Mouse (Mus musculus): ENCODE data around the gene Tmem273. TPM values are rescaled to one million over a fixed set of nuclear protein-coding genes. Genes with fewer than 3 reads are reported as not detected.

The Tmem273 gene
- 15.3 and 31.4 TPM in 2 replicates for total RNA-seq (2017)

GRCm38 (mm10) chr14:32785556-32786130 is at the start of gene Tmem273:
Tmem273 (plus strand) TSS chr14:32785963.
- ATAC-seq (replicated peaks in 1 of 2; ENCODE audit: insufficient read depth in 1 of 2, low FRiP score in 2 of 2, low TSS enrichment in 1 of 2, low read depth in 1 of 2, poor library complexity in 2 of 2, severe bottlenecking in 2 of 2): peak; percentile 82 to 90

- ATAC-seq (replicated peaks in 1 of 2; ENCODE audit: insufficient read depth in 1 of 2, low FRiP score in 2 of 2, low TSS enrichment in 1 of 2, low read depth in 1 of 2, poor library complexity in 2 of 2, severe bottlenecking in 2 of 2): no peak
These were observed 49.2 kb upstream of the Tmem273 start for GRCm38 (mm10) chr14:32736561-32736960.

DNA sequence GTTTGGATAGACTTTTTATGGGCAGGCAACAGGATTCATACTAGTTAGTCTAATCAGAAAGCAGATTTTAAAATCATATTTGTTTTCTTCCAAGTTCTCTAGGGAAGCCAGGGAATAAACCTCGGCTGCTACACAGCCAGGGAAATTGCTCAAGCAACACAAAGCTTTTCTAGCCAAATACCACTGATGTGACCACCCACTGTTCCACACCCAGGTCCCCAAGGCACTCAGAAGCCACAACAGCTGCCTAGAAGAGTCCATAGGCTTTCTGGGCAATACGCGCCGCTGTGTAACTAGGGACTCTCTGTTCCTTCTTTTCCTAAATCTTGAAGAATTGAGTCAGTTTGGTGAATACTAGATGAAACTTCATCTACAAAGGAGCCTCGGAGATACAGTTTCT is 47.2 kb upstream of the Tmem273 start:
- no peak for ATAC-seq (replicated peaks in 1 of 2; ENCODE audit: insufficient read depth in 1 of 2, low FRiP score in 2 of 2, low TSS enrichment in 1 of 2, low read depth in 1 of 2, poor library complexity in 2 of 2, severe bottlenecking in 2 of 2)

DNA sequence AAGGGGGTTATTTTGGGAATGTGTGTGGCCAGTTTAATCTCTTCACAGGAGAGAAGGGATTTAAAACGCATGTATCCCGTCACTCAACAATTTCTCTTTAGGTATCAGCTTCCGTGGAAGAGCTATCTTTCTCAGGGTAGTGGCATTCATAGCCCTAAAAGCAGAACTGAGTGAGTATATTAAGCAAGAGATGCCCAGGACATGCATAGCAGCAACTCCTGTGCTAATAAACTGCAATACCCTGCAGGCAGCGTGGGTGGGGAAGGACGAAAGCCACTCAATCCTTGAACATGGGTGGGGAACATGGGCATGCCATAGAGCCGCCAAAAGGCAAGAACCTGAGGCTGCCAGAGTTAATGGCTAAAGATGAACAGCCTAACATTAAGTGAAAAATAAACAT is 37.2 kb upstream of the Tmem273 start:
- ATAC-seq (replicated peaks in 1 of 2; ENCODE audit: insufficient read depth in 1 of 2, low FRiP score in 2 of 2, low TSS enrichment in 1 of 2, low read depth in 1 of 2, poor library complexity in 2 of 2, severe bottlenecking in 2 of 2): peak in 1 of 2 experiments; percentile 32; a peak in 1 of 4 replicates

- ATAC-seq (replicated peaks in 1 of 2; ENCODE audit: insufficient read depth in 1 of 2, low FRiP score in 2 of 2, low TSS enrichment in 1 of 2, low read depth in 1 of 2, poor library complexity in 2 of 2, severe bottlenecking in 2 of 2): no peak
These were observed 35.0 kb upstream of the Tmem273 start for GRCm38 (mm10) chr14:32750727-32751126.

GRCm38 (mm10) chr14:32754286-32754685 is 31.5 kb upstream of the Tmem273 start:
- ATAC-seq (replicated peaks in 1 of 2; ENCODE audit: insufficient read depth in 1 of 2, low FRiP score in 2 of 2, low TSS enrichment in 1 of 2, low read depth in 1 of 2, poor library complexity in 2 of 2, severe bottlenecking in 2 of 2): no peak

DNA sequence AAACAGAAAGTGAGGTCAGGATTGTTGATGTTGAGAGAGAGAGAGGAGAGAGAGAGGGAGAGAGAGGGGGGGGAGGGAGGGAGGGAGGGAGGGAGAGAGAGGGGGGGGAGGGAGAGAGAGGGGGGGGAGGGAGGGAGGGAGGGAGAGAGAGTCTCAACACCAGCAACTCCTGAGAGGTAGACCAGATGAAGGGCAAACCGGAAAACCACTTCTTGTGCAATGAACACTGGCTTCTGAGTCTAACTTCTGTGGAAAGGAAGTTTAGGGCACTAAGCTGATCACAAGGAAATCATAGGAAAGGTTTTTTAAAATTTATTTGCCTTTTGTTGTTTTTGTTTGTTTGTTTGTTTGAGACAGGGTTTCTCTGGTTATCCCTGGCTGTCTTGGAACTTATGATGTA is 23.6 kb upstream of the Tmem273 start:
- no peak for ATAC-seq (replicated peaks in 1 of 2; ENCODE audit: insufficient read depth in 1 of 2, low FRiP score in 2 of 2, low TSS enrichment in 1 of 2, low read depth in 1 of 2, poor library complexity in 2 of 2, severe bottlenecking in 2 of 2)

DNA sequence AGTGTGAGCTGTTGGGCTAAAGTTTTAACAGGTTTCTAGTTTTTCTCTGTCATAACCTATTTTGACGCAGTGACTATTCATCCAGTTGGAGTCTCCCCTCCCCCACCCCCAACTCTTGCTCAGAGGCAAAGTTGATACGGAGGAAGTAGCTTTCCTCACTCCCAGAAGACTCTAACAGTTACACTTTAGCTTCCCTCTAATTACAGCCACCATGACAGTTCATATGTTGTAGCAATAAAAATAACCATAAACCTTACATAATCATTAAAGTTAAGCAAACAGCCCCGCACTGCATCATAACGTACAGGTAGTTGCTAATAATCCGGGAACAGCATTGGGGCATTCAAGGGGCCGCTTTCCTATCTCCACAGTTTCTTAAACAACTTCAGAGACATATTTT is 15.2 kb upstream of the Tmem273 start:
- ATAC-seq (replicated peaks in 1 of 2; ENCODE audit: insufficient read depth in 1 of 2, low FRiP score in 2 of 2, low TSS enrichment in 1 of 2, low read depth in 1 of 2, poor library complexity in 2 of 2, severe bottlenecking in 2 of 2): no peak; a peak in 1 of 4 replicates

DNA sequence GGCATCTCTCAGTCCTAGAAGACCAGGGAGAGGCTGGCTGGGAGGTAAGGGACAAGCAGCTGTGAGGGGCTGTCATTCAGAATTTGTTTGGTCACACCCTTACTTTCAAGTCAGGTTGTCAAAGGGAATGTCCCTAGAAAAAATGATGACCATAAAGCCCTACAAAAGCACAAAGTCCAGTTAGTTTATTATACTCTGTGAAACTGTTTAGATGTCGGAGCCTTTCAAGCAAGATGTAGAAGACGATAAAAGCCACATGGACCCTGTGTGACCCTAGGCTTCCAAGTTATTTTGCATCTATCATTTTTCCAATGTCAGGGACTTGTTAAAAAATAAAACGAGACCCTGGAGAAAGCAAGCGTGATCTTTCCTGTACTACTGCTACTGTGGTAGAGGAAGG is 13.7 kb upstream of the Tmem273 start:
- ATAC-seq (replicated peaks in 1 of 2; ENCODE audit: insufficient read depth in 1 of 2, low FRiP score in 2 of 2, low TSS enrichment in 1 of 2, low read depth in 1 of 2, poor library complexity in 2 of 2, severe bottlenecking in 2 of 2): no peak

- 0 out of 4 replicates have a peak, but pooled peaks of 1 of the 2 experiments have one; percentile 42 for ATAC-seq (replicated peaks in 1 of 2; ENCODE audit: insufficient read depth in 1 of 2, low FRiP score in 2 of 2, low TSS enrichment in 1 of 2, low read depth in 1 of 2, poor library complexity in 2 of 2, severe bottlenecking in 2 of 2)
These were observed 13.0 kb upstream of the Tmem273 start for GRCm38 (mm10) chr14:32772791-32773190.

- no peak for ATAC-seq (replicated peaks in 1 of 2; ENCODE audit: insufficient read depth in 1 of 2, low FRiP score in 2 of 2, low TSS enrichment in 1 of 2, low read depth in 1 of 2, poor library complexity in 2 of 2, severe bottlenecking in 2 of 2)
These were observed 12.3 kb upstream of the Tmem273 start for GRCm38 (mm10) chr14:32773456-32773855.

DNA sequence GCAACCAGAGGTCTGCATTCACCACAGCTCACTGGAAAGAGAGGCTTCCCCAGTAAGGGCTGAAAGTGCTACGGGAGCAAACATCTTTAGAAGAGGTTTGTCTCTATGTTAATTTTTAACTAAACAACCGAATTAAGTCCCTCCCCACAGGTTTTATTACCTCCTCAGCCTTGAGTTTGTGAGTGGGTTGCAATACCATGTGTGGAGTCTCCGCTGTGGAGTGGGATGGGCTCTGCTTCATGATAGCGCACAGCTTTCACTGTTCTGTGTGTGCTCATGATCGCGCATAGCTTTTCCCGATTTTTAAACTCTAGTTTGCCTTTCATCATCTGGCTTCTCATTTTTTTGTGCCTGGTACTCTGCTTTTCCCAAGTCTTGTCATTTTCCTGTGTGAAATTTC is 9.7 kb upstream of the Tmem273 start:
- no peak for ATAC-seq (replicated peaks in 1 of 2; ENCODE audit: insufficient read depth in 1 of 2, low FRiP score in 2 of 2, low TSS enrichment in 1 of 2, low read depth in 1 of 2, poor library complexity in 2 of 2, severe bottlenecking in 2 of 2)

GRCm38 (mm10) chr14:32778362-32778761 is 7.4 kb upstream of the Tmem273 start:
- ATAC-seq (replicated peaks in 1 of 2; ENCODE audit: insufficient read depth in 1 of 2, low FRiP score in 2 of 2, low TSS enrichment in 1 of 2, low read depth in 1 of 2, poor library complexity in 2 of 2, severe bottlenecking in 2 of 2): no peak

DNA sequence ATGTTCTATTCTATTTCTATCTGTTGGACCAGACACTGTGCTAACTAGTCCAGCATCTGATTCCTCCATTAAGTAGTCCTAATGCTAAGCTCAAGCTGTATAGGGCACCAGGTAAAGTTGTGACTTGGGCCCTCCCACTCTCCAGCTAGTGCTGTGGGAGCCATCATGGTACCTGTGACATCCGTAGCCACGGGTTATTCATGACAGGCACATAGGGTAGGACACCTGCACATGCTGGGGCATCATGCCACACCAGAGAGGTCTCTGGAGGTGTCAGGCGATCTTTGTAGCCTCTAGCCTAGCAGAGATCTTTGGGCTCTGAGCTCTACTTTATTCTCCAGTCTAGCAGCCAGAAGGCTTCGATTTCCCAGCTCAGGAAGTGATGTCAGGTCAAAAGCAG is 2.9 kb upstream of the Tmem273 start:
- no peak for ATAC-seq (replicated peaks in 1 of 2; ENCODE audit: insufficient read depth in 1 of 2, low FRiP score in 2 of 2, low TSS enrichment in 1 of 2, low read depth in 1 of 2, poor library complexity in 2 of 2, severe bottlenecking in 2 of 2)

DNA sequence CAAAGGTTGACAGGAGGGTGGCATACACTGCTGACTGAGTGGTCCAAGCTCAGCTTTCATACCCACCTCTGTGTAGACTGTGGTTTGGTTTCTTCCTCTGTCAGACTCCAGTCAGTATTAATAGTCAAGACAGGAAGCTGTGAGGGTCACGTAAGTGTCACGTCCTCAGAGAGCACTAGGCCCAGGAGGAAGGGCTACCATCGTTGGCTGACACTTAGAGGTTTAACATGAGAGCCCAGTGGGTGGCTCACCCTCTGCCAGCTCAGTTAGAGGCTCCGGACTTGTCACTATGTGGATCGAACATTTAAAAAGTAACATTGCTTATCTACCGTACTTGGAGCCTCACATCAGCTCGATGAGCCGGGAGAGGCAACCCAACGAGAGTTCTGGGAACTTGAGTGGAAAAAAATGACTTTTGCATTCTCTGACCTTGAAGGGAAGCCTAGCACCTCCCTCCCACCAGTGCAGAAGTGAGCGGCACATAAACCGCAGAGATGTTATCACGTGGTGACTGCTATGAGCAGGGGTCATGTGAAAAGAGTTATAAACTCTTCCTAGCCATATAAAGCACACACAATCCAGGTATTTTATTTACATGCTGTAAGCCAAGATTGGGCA is 1.5 kb upstream of the Tmem273 start:
- ATAC-seq (replicated peaks in 1 of 2; ENCODE audit: insufficient read depth in 1 of 2, low FRiP score in 2 of 2, low TSS enrichment in 1 of 2, low read depth in 1 of 2, poor library complexity in 2 of 2, severe bottlenecking in 2 of 2): peak; percentile 34 to 58

- ATAC-seq (replicated peaks in 1 of 2; ENCODE audit: insufficient read depth in 1 of 2, low FRiP score in 2 of 2, low TSS enrichment in 1 of 2, low read depth in 1 of 2, poor library complexity in 2 of 2, severe bottlenecking in 2 of 2): no peak
These were observed 1.0 kb upstream of the Tmem273 start for GRCm38 (mm10) chr14:32784748-32785134.

- ATAC-seq (replicated peaks in 1 of 2; ENCODE audit: insufficient read depth in 1 of 2, low FRiP score in 2 of 2, low TSS enrichment in 1 of 2, low read depth in 1 of 2, poor library complexity in 2 of 2, severe bottlenecking in 2 of 2): no peak
These were observed 1.9 kb downstream of the Tmem273 start for GRCm38 (mm10) chr14:32787691-32788090.

DNA sequence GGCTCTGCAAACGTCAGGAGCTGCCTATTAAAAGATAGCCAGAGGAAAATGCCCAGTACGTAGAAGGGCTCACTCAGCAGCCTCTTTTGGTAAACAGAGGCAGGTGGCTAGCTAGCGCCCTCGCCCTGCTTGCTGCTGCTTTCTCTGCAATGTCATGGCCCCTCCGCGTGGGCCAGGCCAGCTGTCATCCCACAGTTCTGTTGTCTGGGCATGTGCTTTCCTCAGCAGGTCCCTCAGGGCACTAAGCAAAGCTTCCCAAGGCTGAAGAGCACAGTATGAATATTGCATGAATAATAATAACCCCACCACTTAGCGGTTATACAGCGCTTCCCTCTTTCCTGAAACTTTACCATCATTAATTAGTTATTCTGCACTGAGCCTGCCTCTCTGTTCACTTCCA is 10.6 kb downstream of the Tmem273 start:
- no peak for ATAC-seq (replicated peaks in 1 of 2; ENCODE audit: insufficient read depth in 1 of 2, low FRiP score in 2 of 2, low TSS enrichment in 1 of 2, low read depth in 1 of 2, poor library complexity in 2 of 2, severe bottlenecking in 2 of 2)

GRCm38 (mm10) chr14:32797803-32798202 is 12.0 kb downstream of the Tmem273 start:
- ATAC-seq (replicated peaks in 1 of 2; ENCODE audit: insufficient read depth in 1 of 2, low FRiP score in 2 of 2, low TSS enrichment in 1 of 2, low read depth in 1 of 2, poor library complexity in 2 of 2, severe bottlenecking in 2 of 2): no peak

Data from hematopoietic stem cell, adult 5-6 weeks (primary cell).